Mouse (Mus musculus) E14TG2a.4 (cell line): ENCODE measurements at regions not wholly inside any gene's neighbourhood (a gene's known extent, or its start where the extent isn't known, plus 50 kb on each side); places are given as distances from the start of the nearest gene placed in this dataset.

Source experiments
- CTCF ChIP-seq: conservative IDR thresholded peaks from 2 replicates; pipeline ENCODE4 v1.5.1; 2014; ENCODE audit warnings: low read length
- NANOG ChIP-seq: IDR thresholded peaks from 2 replicates; pipeline ENCODE4 v1.6.1; 2014; ENCODE audit warnings: borderline replicate concordance, low read length, mixed read lengths
- POU5F1 ChIP-seq: IDR thresholded peaks from 2 replicates; pipeline ENCODE4 v1.6.1; 2014; ENCODE audit warnings: low read length, borderline replicate concordance

GRCm38 (mm10) chr15:72264619-72265018 lies 1569.7 kb upstream of the Gm6569 start:
- TF ChIP-seq CTCF (no peak), POU5F1 (no peak), NANOG (no peak)
